Mouse (Mus musculus): ENCODE measurements around the gene Nt5c3b. TPM values are rescaled to one million over a fixed set of nuclear protein-coding genes. Genes with fewer than 3 reads are reported as not detected.

Nt5c3b gene
- 11.5 and 11.7 TPM in 2 replicates for polyA plus RNA-seq (2012; rRNA removed)

GRCm38 (mm10) chr11:100441797-100442196, at the start of gene Nt5c3b, which contains the start of gene Klhl10:
TSS of gene Nt5c3b (minus strand) at chr11:100441808.
TSS of gene Klhl10 (plus strand) at chr11:100441917.

GRCm38 (mm10) chr11:100472197-100472934, 30.8 kb upstream of the Nt5c3b start, which contains the start of gene Klhl11:
TSS of gene Klhl11 (minus strand) at chr11:100472741.

DNA sequence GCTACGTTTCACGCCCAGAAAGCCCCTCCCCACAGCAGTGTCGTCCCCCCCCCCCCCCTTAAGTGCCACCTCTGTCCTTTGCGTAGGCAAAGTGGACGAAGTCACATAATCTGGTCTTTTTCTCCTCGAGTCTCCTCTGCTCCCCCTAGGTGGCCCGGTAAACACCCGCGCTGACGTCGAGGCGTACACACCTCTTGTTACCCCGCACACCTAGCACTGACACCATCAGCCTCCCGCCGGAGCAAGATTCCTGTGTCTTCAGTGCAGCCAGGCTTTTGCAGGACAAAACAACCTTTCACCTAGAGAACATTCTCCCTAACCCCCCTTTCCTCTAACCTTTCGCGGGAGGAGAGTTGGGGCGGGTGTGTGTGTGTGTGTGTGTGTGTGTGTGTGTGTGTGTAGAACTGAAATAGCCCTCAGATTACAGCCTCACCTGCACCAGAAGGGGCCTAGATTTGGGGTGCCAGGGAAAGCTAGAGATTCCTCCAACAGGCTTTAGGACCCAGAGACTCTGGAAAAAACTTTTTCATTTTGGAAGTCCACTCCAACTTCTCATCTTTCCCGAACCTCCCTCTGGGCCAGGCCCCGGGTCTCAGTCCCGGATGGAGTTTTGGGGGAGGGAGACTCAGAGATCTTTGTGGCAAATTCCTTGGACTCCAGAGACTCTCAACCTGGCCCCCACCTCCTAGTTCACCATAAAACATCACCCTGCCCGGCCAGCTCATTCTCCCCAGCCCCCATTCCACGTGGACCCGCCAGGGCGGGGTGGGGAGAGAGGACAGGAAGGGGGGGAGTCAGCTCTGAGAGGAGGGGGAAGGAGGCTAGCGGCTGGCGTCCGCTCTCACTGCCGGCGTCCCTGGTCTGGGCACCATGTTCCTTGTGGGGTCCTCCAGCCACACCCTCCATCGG, 26.4 kb downstream of the Nt5c3b start, which contains the start of gene Fkbp10:
Gene Fkbp10 (plus strand): TSS at position 784 of the 909 bp plus-strand sequence.

GRCm38 (mm10) chr11:100414021-100414913, 27.3 kb downstream of the Nt5c3b start, which contains the start of gene P3h4:
TSS of gene P3h4 (minus strand) at chr11:100414836.

GRCm38 (mm10) chr11:100397600-100398389, 43.8 kb downstream of the Nt5c3b start, which contains the start of gene Jup:
TSS of gene Jup (minus strand) at chr11:100397763.

Other genes with a start within 250 kb of the Nt5c3b start
- gene Krt9, start 248.6 kb downstream of the Nt5c3b start, polyA plus RNA-seq (2012; rRNA removed) = not detected in 2 replicates
- gene Krt14, start 234.3 kb downstream of the Nt5c3b start, polyA plus RNA-seq (2012; rRNA removed) = 0.66 and 0.87 TPM in 2 replicates
- not detected in 2 replicates for gene Krt16, start 192.9 kb downstream of the Nt5c3b start, polyA plus RNA-seq (2012; rRNA removed)
- gene Krt17, start 180.8 kb downstream of the Nt5c3b start, polyA plus RNA-seq (2012; rRNA removed) = 0.17 and 0.23 TPM in 2 replicates
- gene Krt42, start 171.9 kb downstream of the Nt5c3b start, polyA plus RNA-seq (2012; rRNA removed) = not detected in 2 replicates
- gene Eif1, start 121.9 kb downstream of the Nt5c3b start, polyA plus RNA-seq (2012; rRNA removed) = 204 and 219 TPM in 2 replicates
- not detected in 2 replicates for gene Gast, start 107.4 kb downstream of the Nt5c3b start, polyA plus RNA-seq (2012; rRNA removed)
- gene Hap1, start 85.7 kb downstream of the Nt5c3b start, polyA plus RNA-seq (2012; rRNA removed) = 1.2 and 1.3 TPM in 2 replicates
- gene Jup, start 44.0 kb downstream of the Nt5c3b start, polyA plus RNA-seq (2012; rRNA removed) = 11.3 and 13.5 TPM in 2 replicates
- 4.1 and 4.3 TPM in 2 replicates for gene P3h4, start 27.0 kb downstream of the Nt5c3b start, polyA plus RNA-seq (2012; rRNA removed)
- gene Fkbp10, start 26.1 kb downstream of the Nt5c3b start, polyA plus RNA-seq (2012; rRNA removed) = 5.2 and 5.6 TPM in 2 replicates
- gene Klhl10, start 109 bp upstream of the Nt5c3b start, polyA plus RNA-seq (2012; rRNA removed) = 0.07 and 0.09 TPM in 2 replicates
- gene Klhl11, start 30.9 kb upstream of the Nt5c3b start, polyA plus RNA-seq (2012; rRNA removed) = 0.80 and 0.84 TPM in 2 replicates
- gene Acly, start 86.2 kb upstream of the Nt5c3b start, polyA plus RNA-seq (2012; rRNA removed) = 62.2 and 100 TPM in 2 replicates
- 0.05 and 0.06 TPM in 2 replicates for gene Ttc25, start 103.8 kb upstream of the Nt5c3b start, polyA plus RNA-seq (2012; rRNA removed)
- gene Cnp, start 133.1 kb upstream of the Nt5c3b start, polyA plus RNA-seq (2012; rRNA removed) = 9.4 and 11.5 TPM in 2 replicates
- gene Nkiras2, start 177.4 kb upstream of the Nt5c3b start, polyA plus RNA-seq (2012; rRNA removed) = 24.7 and 28.6 TPM in 2 replicates
- gene Dnajc7, start 178.4 kb upstream of the Nt5c3b start, polyA plus RNA-seq (2012; rRNA removed) = 66.1 and 73.5 TPM in 2 replicates